Mouse (Mus musculus) stomach, postnatal 0 days (tissue): ENCODE data around the gene Pex16. TPM values are rescaled to one million over a fixed set of nuclear protein-coding genes. Genes with fewer than 3 reads are reported as not detected.

Source experiments
- ATAC-seq: fragments of 200-750 bp; cut with Nextera tagmentation; 2 replicates; pipeline ENCODE4 v1.8.0; 2017; ENCODE audit not compliant: low FRiP score, low TSS enrichment
- DNase-seq: peaks from one replicate; pipeline ENCODE4 v3.0.0-alpha.2; 2016; ENCODE audit warnings: low spot score
- H3K27ac ChIP-seq: fragments of 300-500 bp; sonication (generic); replicated peaks from 2 replicates; pipeline ENCODE4 v1.5.1; 2014; ENCODE audit warnings: mild to moderate bottlenecking, control low read depth
- H3K27me3 ChIP-seq: fragments of 300-500 bp; sonication (generic); 2 replicates; pipeline ENCODE4 v1.6.1; 2014; ENCODE audit warnings: low read length; ENCODE audit not compliant: control insufficient read depth, insufficient read depth
- H3K36me3 ChIP-seq: fragments of 300-500 bp; sonication (generic); 2 replicates; pipeline ENCODE4 v1.6.1; 2014; ENCODE audit warnings: low read length, mixed read lengths; ENCODE audit not compliant: control insufficient read depth, insufficient read depth
- H3K4me1 ChIP-seq: fragments of 300-500 bp; sonication (generic); replicated peaks from 2 replicates; pipeline ENCODE4 v1.6.1; 2014; ENCODE audit warnings: antibody characterized with exemption; ENCODE audit not compliant: control insufficient read depth, insufficient read depth
- H3K4me2 ChIP-seq: fragments of 300-500 bp; sonication (generic); replicated peaks from 2 replicates; pipeline ENCODE4 v1.6.1; 2014; ENCODE audit warnings: low read depth, mild to moderate bottlenecking, control low read depth, moderate library complexity
- H3K4me3 ChIP-seq: fragments of 300-500 bp; sonication (generic); 2 replicates; pipeline ENCODE4 v1.5.1; 2014; ENCODE audit warnings: low read depth, low read length, control low read depth
- H3K9ac ChIP-seq: fragments of 300-500 bp; sonication (generic); 2 replicates; pipeline ENCODE4 v1.6.1; 2014; ENCODE audit warnings: mild to moderate bottlenecking, low read length, control low read depth, mixed read lengths
- H3K9me3 ChIP-seq: fragments of 300-500 bp; sonication (generic); 2 replicates; pipeline ENCODE4 v1.6.1; 2016; ENCODE audit warnings: low read length; ENCODE audit not compliant: control insufficient read depth
- CTCF ChIP-seq: IDR thresholded peaks from 2 replicates; pipeline ENCODE4 v1.5.1; 2016; ENCODE audit warnings: antibody characterized with exemption, low read depth, mild to moderate bottlenecking, moderate library complexity
- EP300 ChIP-seq: optimal IDR thresholded peaks from 2 replicates; pipeline ENCODE3; 2016; ENCODE audit warnings: antibody characterized with exemption
- WGBS: fragments of 180-500 bp; shearing (Covaris S2); extraction: QIAGEN DNeasy Blood & Tissue Kit; methylation state at CpG from one replicate; pipeline ENCODE4 v1.1.7; 2014; 5-methylcytosine and 5-hydroxymethylcytosine counted together
- polyA plus RNA-seq: library from polyadenylated mRNA; unstranded; fragments of >200 nt; fragmentation: Nextera tagmentation; extraction: Ambion mirVana; gene quantifications from 2 replicates; pipeline ENCODE4 v1.2.1, GENCODE M21; 2015

Gene Pex16
- polyA plus RNA-seq, 1 experiment from 2014 or later: 33.5 TPM

DNA sequence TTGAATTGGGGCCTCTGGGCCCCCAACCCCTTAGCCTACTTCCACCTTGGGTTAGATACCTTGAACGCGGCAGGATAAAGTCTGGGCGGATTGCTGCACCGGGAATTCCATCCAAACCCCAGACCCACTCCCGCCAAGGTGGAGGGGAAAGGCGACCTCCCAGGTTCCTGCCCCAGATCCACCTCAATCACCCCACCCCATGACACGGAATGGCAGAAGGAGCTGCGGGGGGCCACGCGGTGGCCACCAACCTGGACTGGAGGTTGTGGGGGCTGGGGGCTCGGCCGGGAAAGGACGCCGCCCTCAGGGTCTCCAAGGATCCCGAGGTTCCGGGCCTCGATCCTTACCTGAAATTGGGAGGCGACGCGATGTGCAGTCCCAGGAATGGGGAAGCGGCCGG, 26.2 kb downstream of the Pex16 start:
- H3K27me3 ChIP-seq: no peaks in the 10 kb centered on the region
- H3K4me1 ChIP-seq: no peaks in the 10 kb centered on the region; the same call in 1 of the 2 replicates
- ATAC-seq: no peak
- H3K4me3 ChIP-seq: peak overlapping the region; percentile 50
- H3K36me3 ChIP-seq: peaks cover 9% of the 10 kb centered on the region; the same call in 1 of the 2 replicates
- no peak overlapping the region for H3K27ac ChIP-seq
- peak overlapping the region; percentile 58 for H3K9ac ChIP-seq
- H3K9me3 ChIP-seq: no peaks in the 10 kb centered on the region
- DNase-seq: no peak
- WGBS: 9% methylated on average over 15 of the region's 22 CpGs
- no peak for TF ChIP-seq CTCF
- no peak for TF ChIP-seq EP300
- peak overlapping the region; percentile 82 for H3K4me2 ChIP-seq

DNA sequence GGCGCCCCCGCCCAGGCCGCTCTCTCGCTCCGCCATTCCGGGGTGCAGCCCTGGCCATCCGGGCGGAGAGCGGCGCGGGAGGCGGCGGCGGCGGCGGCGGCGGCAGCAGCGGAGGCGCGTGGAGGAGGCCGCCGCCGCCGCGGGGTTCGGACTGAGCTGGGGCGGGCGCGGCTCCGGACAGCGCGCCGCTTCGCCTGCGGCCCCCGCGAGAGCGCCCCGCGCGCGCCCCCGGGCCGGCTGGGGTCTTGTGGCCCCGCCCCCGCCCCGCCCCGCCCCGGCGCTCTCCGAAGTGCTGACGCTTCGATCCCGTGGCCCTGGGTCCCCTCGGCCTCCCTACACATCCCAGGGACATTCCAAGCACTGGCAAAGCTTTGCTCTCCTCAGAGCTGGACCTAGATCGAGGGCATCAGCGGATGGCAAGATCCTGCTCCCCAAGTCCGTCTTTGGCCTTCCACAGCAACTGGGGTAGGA, 26.6 kb downstream of the Pex16 start, which contains the start of gene Mapk8ip1:
Gene Mapk8ip1, minus strand, starts transcription at position 173 of the 471 bp plus-strand sequence.
- peak; percentile 47 for DNase-seq
- Histone ChIP-seq H3K36me3 (peaks cover 10% of the 10 kb centered on the region; the same call in 1 of the 2 replicates), H3K27ac (no peak within 1 kb of the TSS), H3K4me1 (no peaks in the 10 kb centered on the region; the same call in 1 of the 2 replicates), H3K4me2 (peak within 1 kb of the TSS; percentile 82), H3K9ac (peak within 1 kb of the TSS; percentile 58), H3K27me3 (no peaks in the 10 kb centered on the region), H3K4me3 (peak within 1 kb of the TSS; percentile 50), H3K9me3 (no peaks in the 10 kb centered on the region)
- TF ChIP-seq EP300 (no peak), CTCF (no peak)
- 4% methylated on average over 16 of the region's 59 CpGs for WGBS
- ATAC-seq: peak; percentile 43; the same call in 1 of the 2 replicates

DNA sequence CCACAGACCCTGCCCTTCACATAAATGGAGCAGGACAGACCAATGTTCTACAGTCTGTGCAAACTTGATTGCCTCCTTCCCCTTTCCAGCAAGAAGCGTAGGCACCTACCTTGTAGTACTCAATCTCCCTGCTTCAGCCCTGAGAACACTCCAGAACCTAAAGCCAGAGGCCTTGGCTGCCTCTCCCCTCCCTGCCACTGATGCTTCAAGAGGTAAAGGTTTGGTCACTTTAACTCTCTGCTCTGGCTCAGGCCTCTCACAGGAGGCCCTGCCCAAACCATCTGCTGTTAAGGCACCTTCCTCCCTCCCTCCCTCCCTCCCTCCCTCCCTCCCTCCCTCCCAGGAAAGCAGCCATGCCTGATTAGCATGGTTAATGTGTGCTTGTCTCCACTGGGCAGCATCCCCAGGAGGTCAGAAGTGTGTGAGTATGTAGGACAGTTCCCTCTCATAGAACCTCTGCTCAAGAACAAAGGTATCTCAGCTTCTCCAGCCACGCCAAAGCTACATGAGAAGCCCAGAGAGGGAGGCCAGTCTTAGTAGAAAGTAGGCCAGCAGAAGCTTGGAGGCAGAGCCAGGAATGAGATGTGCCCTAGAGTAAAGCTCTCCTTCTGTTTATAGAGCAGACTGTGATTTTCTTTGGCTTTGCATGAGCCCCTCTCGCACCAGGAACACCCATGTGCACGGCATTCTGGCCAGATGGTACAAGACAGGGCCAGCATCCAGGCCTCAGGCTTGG, 28.3 kb downstream of the Pex16 start:
- WGBS: 75% methylated on average over 4 of the region's 4 CpGs
- H3K4me1 ChIP-seq: no peaks in the 10 kb centered on the region; the same call in 1 of the 2 replicates
- TF ChIP-seq CTCF (no peak), EP300 (no peak)

DNA sequence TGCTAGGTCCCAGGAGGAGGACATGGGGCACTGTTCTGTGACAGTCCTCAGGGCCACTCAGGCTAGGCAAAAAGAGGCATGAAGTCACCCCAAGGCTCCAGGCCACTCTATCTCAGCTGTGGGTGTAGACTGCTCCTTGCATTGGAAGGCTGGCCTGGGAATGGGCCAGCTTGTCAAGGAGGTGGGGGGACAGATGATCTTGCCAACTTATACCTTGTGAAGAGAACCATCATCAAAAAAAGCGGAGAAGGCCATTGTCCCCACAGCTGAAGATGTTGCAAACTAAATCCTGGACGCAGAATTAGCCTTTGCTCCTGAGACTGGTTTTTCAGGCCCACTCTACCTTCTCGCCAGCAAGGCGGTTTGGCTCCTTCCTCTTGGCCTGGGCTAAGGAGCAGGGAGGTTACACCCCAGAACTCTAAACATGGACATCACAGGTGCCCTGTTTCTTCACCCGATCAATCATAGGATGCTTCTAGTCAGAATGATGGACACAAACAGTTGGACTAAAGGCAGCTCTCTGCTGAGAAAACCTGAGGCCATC, 29.4 kb downstream of the Pex16 start:
- H3K4me2 ChIP-seq: no peak overlapping the region
- H3K4me3 ChIP-seq: no peak overlapping the region
- H3K9ac ChIP-seq: no peak overlapping the region
- no peak for DNase-seq
- H3K27me3 ChIP-seq: no peaks in the 10 kb centered on the region
- H3K4me1 ChIP-seq: no peaks in the 10 kb centered on the region; the same call in 1 of the 2 replicates
- peaks cover 19% of the 10 kb centered on the region for H3K36me3 ChIP-seq
- no peak overlapping the region for H3K27ac ChIP-seq
- 90% methylated on average over 5 of the region's 5 CpGs for whole genome bisulfite sequencing
- H3K9me3 ChIP-seq: no peaks in the 10 kb centered on the region
- TF ChIP-seq CTCF (no peak), EP300 (no peak)
- no peak for ATAC-seq

More for the DNA sequence above, 28.3 kb downstream of the Pex16 start:
- H3K27ac ChIP-seq: no peak overlapping the region
- ATAC-seq (no peak), DNase-seq (no peak)
- H3K9ac ChIP-seq: no peak overlapping the region
- H3K4me2 ChIP-seq: no peak overlapping the region
- H3K36me3 ChIP-seq: peaks cover 10% of the 10 kb centered on the region
- no peaks in the 10 kb centered on the region for H3K27me3 ChIP-seq
- no peaks in the 10 kb centered on the region for H3K9me3 ChIP-seq
- H3K4me3 ChIP-seq: no peak overlapping the region

DNA sequence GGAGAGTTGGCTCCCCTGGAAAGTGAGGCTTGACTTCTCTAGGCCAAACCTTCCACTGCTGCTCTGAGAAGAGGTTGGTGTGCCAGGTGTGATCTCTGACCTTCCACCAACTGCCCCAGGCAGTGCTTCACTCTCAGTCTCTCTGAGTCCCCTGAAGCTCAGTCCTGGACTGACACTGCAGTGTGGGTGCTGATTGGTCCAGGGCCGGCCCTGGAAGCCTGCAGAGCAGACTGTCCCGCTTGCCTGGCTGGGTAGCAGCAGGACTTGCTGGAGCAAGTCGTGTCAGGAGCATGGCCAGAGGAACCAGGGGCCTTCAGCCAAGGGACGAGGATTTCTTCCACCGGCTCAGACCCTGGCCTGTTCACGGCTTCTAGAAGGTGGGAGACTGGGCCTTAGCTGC, 30.3 kb downstream of the Pex16 start:
- 78% methylated on average over 6 of the region's 6 CpGs for WGBS
- H3K9me3 ChIP-seq: no peaks in the 10 kb centered on the region
- no peak overlapping the region for H3K27ac ChIP-seq
- TF ChIP-seq CTCF (no peak), EP300 (no peak)
- no peak overlapping the region for H3K4me3 ChIP-seq
- ATAC-seq (no peak), DNase-seq (no peak)
- H3K4me2 ChIP-seq: no peak overlapping the region
- no peak overlapping the region for H3K9ac ChIP-seq
- H3K36me3 ChIP-seq: peaks cover 25% of the 10 kb centered on the region
- H3K27me3 ChIP-seq: no peaks in the 10 kb centered on the region
- H3K4me1 ChIP-seq: no peaks in the 10 kb centered on the region; the same call in 1 of the 2 replicates

DNA sequence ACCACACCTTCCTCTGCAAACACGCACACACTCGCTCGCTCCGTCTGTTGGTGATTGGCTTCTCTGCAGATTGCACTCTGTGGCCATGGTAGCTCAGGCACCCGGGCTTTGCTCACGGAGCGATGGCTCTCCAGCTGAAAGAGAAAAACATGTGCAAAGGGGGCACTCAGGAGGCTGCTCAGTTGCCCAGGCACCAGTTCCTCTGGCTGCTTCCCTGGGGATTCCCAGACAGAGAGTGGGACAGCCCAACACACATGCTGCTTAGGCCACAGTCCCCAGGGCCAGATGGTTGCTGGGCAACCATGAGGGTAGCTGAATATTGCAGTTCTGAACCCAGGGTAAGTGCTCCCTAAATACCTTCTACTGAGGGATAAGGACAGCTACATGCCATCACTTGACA, 31.2 kb downstream of the Pex16 start:
- ATAC-seq (no peak), DNase-seq (no peak)
- Histone ChIP-seq H3K4me2 (no peak overlapping the region), H3K36me3 (peaks cover 29% of the 10 kb centered on the region), H3K27me3 (no peaks in the 10 kb centered on the region), H3K9ac (no peak overlapping the region), H3K4me3 (no peak overlapping the region), H3K9me3 (no peaks in the 10 kb centered on the region), H3K4me1 (no peaks in the 10 kb centered on the region; the same call in 1 of the 2 replicates), H3K27ac (no peak overlapping the region)
- WGBS: 74% methylated on average over 7 of the region's 7 CpGs
- TF ChIP-seq CTCF (no peak), EP300 (no peak)
